Mouse (Mus musculus) urinary bladder, postnatal 14 days (tissue): ENCODE measurements around the gene Ccdc146.
"Not testable (repeated sequence)": the region's sequence is repeated elsewhere in the genome, so short reads cannot be mapped to it uniquely, and the experiment has no call there.

Source experiments
- DNase-seq: peaks from one replicate; pipeline ENCODE4 v3.0.0; 2021; ENCODE audit warnings: low spot score

Ccdc146 gene

DNA sequence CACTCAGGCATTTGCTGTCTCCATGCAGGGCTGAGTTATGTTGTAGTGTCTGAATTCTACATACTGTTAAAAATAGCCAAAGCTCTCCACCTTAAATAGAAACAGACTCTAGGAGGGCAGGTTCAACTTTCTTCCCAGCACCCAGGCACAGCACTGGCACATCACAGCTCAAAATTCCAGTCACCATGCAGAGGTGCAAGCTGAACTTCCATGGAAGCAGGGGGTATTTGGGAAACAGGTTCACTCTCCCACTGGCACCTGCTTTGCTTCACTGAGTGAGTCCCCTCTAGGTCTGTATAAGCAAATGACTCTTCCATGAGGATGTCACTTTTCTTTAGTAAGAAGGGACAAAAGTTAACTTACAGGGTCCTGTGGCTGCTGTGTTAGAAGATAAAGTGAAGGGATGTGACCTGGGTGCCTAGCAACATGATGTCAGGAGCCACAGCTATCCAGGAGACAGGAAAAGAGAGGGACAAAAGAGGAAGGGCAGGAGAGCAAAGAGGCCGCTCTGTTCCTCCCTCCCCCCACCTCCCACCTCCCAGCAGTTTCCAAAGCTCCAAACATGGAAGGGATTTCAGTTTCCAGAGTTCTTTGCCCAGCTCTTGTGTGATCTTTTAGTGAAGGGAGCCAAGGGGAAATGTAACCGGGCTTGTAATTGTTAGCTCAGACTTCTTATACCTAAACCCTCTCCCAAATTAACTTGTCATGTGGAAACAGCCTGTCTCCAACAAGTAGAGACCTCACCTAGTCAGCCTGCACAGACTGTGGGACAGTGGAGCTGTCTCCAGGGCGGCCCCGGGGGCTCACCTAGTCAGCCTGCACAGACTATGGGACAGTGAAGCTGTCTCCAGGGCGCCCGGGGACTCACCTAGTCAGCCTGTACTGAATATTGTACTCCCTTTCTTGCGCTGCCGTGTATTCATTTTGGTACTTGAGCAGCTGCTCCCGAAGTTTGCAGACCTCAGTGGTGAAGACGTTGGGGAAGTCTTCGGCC, 94.5 kb downstream of the Ccdc146 start:
- DNase-seq: no peak

DNA sequence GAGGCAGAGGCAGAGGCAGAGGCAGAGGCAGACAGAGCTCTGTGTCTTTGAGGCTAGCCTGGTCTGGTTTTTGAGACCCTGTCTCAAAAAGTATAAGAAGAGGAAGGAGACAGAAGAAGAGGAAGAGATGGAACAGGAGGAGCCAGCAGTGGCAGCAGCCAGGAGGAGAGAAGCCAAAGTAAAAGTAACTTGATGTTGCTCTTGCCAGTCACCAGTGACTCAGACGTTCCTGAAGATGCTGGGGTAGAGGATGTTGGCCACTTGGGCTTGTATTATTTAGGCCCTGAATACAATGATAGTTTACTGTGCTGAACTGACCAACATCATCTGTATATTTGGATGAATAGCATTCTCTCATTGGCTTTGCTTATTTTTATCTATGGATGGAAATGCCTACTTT, 95.9 kb downstream of the Ccdc146 start:
- DNase-seq: no peak

DNA sequence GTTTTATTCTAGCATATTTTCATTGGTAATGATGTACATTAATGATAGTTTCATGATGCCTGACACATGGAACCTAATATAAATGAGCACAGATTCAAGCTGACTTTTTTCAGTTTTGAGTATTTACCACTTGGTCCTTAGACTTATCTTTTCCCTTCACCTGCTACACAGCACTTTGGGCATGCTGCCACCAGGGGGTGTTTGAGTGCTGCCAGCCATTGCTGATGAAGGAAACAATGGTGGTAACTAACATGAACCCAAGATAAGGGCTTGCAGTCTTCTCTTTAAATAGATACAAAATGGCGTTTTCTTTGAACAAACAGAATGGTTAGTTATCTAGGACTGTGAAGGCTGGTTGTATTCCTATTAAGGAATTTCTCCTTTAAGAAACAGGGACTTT, 98.0 kb downstream of the Ccdc146 start:
- peak; percentile 52 for DNase-seq

DNA sequence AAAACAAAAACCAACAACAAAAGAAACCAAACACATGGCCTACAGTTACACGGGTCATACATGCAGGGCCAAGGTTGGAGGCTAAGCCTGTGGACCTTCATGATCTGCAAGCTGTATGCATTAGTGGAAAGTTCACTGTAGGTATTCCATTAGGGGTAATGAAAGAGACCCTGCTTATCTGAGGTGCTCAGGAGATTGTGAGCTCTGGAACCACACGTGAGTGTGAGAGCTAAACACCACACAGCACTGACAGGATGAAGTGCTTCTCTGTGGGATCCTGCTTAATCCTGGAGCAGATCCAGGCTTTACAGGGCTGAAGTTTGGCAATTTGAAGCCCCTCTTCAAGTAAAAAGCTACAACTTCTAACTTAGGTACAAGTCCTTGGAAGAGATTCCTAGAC, 104.3 kb downstream of the Ccdc146 start:
- no peak for DNase-seq

DNA sequence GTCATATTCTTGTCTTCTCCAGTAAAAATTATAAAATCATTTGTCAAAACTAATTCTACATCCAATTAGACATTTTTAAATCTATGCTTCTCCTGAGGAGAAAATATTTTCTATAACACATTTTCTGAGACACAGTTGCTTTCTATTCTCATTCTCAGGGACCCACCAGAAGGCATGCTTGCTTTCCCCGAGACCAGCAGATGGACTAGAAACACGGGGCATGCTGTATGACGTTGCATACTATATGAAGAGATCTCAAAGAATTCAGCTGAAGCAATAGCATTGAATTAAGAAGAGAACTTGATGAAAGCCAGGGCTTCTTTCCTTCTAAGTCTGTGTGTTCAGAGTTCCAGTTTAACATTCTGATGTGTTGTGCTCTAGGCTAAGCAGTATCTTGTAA, 109.8 kb downstream of the Ccdc146 start:
- DNase-seq: no peak

DNA sequence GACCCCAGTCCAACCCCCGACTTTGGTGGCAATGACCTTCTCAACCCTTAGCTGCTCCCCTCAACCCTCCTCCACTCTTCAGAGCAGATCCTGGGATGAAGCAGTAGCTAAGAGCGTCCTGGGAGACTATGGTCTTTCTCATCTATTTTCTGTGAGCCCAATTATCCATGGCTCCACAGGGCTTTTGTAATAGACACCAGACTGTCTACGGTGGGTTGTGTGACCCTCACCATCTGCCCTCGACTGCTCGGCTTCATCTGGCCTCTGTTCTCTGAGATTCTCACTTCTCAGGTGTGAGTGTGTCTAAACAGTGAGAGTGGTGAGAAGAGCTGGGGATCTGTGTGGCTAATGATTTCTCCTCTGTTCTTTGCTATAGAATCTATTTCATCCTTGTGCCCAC, 117.3 kb downstream of the Ccdc146 start:
- DNase-seq: no peak

DNA sequence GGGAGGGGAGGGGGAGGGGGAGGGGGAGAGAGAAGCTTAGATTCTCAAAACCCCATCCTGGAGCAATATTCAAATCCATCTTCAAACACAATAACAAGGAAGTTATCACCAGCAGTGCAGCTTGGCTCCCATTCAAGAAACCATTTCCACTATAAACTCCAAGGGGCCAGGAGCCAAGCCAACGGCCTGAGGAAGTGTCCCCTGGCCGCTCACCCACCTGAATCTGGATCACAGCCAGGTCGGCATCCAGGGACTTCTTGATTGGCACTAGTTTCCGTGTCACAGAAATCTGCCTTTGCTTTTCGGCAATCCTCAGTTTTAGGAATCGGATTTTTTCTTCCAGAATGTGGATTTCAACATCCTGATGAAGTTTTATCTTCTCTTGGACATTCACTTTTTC, 123.5 kb downstream of the Ccdc146 start:
- DNase-seq: peak; percentile 51

DNA sequence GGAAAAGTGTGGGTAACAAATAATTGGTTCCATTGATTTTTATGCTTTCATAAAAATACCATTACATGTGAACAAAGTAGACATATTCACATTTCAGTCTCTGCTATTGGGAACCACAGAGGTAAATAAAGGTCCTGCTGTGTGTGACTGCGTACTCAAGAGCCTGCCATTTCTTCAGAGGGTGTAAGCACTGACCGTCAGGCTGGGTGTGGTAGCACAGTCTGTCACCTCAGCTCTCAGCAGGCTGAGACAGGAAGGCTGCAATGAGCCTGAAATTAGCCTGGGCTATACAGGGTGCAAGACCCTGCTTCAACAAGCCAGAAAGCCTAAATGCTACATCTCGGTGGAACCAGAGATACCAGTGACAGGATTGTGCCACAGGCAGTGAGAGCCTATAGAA, 124.4 kb downstream of the Ccdc146 start:
- DNase-seq: no peak

DNA sequence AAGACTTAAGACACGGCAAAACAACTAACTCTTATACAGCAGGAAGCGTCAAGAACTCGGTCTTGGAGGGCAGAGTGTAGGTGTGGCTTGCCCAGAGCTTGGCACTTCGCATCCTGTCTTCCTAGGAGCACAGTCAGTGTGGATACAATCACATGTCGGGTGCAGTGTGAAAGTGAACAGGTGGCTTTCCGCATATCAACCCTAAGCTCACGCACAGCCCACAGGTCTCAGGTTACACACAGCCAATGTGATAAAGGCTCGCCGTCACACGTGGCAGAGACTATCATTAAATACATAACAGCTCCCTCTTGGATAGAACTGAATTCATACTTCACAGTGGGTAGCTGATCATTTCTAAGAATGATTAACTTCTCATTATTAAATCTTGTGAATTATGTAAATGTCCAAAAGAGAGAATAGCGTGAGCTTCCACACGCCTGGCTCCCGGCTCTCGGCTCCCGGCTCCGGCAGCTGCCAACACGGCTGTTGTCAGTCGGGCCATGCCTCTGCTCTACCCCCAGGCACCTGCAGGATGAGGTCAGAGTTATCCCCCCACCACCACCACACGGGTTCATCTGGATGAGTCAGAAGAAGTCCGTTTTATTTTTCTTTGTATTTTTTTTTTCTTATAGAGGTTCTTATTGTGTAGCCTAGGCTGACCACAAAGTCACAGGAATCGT, 125.3 kb downstream of the Ccdc146 start:
- DNase-seq: no peak

DNA sequence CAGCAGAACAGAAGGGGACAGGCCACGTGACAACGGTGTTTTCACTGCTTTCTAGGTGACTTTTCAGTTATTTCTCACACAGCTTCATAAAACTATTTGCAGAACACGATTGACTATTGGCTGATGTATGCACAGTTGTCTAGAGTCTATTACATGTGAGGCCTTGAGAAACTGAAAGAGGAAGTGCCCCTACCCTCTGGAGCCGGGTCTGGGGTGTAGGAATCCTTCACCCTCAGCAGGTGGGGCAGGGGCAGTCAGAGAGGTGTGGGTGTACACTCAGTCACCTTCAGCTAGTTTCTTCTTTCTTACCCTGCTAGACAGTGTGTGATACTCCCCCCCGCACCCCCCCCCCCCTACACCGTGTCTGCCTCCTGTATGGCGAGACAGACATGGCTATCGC, 128.8 kb downstream of the Ccdc146 start:
- no peak for DNase-seq

DNA sequence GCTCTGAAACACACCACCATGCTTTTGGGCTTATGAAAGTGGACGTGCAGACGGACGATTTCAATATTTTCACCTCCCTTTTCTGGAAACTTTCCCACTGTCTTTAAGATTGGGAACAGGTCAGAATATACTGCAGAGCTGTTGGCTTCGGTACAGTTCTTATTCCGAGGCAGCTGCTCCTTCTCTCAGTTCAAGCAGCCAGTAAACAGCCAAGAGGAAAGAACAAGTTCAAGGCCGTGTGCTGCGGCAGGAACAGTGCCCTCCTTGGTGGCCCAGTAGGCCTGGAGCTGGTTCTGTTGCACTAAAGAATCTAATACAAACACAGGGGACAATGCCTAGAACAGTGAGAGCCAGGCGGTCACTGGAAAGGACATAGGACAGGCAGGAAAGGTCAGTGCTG, 133.9 kb downstream of the Ccdc146 start:
- no peak for DNase-seq

DNA sequence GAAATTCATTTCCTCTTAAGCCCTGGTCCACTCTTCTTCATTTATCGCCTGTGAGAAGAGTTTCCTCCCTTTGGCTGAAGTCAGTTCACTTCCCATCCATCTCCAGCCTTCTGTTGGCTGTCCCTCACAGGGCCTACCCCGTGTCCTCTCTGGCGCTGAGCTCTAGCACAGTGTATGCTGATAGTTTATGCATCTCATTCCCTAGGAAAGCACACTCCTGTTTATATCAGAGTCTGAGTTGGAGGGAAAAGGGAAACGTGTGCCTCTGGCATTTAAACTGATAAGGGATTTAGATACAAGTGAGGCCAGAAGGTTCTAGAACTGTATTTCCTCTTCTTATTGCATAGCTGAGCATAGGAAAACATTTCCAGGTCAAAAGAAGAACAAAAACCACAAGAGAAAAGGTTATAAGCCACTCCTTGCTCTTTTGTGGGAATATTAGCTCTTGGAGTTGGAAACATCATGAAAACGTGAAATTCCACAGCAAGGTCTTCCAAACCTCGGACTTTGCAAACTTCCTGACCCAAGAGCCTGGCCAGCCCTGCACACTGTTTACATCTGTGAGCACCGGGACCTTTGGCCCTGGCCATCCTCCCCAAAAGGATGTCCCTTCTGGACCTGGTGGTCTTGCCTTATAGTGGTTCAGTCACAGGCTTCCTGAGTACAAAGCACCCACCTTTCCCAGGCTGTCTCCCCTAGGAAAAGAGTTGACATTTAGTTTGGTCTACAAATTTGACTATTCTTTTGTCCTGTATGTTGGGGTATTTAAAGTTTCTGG, 135.6 kb downstream of the Ccdc146 start:
- DNase-seq: no peak

DNA sequence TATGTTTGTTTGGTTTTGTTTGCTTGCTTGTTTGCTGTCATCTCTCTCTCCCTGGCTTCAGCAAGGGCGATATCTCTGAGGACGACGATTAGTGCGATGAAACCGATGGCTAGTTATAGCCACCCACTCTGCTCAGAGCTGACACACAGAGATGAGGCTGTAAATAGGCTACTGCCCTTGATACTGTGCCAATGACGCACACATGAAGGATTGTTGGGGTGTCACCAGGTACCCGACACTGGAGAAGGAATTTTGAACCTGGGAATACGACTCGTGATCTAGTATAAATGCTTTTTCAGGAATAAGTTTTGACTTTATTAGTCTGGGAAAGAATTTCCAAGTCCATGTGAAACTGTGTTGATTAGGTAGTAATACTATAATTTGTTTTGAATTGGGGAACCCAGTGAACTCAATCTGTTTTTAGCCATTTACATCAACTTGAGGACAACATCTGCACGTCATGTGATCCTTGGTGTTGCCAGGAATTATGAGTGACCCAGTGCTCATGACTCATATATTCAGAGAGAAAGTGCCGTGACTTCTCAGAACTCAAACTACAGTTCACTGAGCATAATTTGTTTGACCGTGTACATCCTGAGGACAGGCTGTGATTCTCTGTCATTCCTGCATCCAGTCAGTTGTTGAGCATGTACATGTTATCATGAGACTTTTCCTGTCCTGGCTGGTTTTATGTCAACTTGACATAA, 141.0 kb downstream of the Ccdc146 start:
- DNase-seq: no peak

DNA sequence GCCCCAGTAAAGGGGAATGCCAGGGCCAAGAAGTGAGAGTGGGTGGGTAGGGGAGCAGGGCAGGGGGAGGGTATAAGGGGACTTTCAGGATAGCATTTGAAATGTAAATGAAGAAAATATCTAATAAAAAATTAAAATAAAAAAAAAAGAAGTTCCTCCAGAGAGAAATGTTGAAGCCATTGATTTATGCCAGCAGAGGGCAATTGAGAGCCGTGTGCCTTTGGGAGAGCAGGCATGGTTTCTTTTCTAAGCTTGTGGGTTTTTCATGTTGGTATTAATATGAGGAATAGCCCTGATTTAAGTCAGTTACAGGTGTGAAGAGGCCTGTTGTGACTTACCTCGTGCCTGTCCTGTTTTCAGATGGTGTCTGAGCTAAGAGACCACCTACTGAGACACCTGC, 146.8 kb downstream of the Ccdc146 start:
- not testable (repeated sequence) for DNase-seq

DNA sequence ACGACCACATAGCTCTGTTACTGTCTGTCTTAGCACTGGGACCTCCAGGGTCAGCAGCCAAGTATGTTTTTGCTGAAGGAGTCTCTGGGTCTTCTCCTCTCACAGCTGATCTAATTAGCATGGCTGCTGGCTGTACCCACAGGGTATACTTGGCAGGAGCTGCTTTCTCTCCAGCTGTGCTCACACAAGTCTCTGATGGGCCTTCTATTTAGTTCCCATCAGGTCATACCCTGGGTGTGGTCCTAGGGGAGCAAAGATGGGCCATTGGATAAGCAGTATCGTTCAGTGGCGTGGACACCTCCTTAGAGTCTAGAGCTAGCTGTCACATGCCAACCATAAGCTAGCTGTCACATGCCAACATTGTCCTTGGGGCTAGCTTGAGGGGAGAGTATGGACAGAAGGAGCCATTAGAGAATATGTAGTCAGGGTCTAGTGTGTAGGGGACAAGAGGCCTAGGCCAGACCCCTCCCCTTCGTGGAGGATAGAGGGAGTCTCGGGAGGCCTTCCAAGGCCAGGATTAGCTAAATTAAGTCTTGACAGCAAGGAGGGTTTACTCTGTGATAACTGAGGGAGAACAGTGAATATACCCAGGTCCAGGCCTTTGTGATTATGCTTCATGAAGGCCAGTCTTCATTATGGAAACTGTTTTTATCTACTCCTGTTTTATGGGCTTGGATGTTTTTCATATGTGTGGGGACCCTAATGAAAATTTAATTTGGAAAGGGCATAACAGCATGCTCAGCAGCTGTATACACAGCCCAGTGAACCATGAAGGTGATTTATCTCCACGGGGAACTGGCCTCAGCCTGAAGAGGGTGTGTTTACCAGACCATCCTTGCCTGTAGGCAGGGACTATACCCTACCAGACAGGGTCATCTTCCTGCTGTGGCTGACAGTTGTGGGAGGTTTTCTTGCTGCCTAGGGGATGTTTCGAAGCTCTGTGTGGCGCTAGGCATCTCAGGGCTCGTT, 152.8 kb downstream of the Ccdc146 start:
- DNase-seq: no peak

DNA sequence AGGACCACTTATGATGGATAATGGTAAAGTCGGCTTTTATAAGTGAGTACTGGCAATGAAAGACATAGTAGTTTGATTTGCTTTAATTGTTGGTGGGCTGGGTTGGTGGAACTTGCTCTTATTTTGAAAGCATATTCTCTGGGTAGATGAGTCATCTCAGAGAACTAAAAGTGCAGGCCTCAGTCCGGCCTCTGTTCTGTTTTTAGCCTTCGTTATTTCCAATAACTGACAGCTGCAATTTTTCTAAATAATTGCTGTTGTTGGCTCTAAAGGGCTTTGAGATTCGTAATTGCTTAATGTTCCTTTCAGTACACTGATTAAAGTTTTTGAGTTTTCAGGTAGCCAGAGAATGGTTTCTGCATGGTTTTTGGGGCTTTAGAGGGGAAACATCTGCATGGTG, 153.7 kb downstream of the Ccdc146 start:
- DNase-seq: no peak

DNA sequence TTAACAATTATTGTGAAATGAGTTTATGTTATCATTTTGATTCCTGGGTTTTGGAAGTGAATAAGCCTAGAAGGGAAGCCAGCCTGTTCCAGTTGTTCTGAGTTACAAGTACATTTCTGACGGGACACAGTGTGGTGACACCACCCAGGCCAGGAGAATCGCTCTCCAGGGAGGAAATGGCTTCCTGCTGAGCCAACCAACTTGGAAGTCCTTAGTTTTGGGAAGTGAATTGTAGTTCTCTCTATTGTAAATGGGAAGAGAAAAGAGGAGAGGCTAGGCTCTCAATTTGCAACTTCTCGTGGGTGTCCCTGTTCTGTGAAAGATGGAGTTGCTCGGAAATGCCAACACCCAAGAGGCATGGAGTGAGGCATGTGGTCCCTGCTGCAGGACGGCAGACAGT, 155.0 kb downstream of the Ccdc146 start:
- DNase-seq: no peak

DNA sequence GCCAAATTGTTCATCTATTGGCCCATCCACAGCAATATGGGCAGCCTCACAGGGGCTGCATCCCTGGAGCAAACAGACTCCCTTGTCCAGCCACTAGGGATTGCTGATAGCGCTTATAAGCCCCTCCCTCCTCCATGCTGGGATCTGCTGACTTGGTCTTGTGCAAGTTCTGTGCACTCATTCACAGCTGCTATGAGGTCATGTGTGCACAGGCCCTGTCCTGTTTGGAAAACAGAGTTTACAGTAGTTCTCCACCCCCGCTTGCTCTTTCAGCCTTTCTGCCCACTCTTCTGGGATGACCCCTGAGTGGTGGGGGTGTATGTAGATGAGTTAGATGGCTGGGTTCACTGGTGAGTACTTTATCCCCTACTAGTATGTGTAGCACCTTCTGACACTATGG, 157.4 kb downstream of the Ccdc146 start:
- DNase-seq: no peak

DNA sequence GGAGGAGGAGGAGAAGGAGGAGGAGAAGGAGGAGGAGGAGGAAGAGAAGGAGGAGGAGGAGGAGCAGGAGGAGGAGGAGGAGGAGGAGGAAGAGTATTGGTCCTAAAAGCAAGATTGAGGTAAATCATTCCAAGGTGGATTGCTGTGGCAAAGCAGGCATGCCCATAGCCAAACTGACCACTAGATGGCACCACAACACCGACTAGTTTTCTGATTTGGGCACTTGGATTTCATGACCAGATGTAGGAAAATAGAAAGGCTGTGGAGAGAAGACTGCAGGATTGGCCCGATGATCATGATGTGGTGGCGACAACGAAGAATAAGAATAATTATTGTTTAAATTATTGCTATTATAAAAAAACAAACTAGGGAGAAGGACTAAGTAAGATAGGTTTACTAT, 159.4 kb downstream of the Ccdc146 start:
- DNase-seq: peak; percentile 84

DNA sequence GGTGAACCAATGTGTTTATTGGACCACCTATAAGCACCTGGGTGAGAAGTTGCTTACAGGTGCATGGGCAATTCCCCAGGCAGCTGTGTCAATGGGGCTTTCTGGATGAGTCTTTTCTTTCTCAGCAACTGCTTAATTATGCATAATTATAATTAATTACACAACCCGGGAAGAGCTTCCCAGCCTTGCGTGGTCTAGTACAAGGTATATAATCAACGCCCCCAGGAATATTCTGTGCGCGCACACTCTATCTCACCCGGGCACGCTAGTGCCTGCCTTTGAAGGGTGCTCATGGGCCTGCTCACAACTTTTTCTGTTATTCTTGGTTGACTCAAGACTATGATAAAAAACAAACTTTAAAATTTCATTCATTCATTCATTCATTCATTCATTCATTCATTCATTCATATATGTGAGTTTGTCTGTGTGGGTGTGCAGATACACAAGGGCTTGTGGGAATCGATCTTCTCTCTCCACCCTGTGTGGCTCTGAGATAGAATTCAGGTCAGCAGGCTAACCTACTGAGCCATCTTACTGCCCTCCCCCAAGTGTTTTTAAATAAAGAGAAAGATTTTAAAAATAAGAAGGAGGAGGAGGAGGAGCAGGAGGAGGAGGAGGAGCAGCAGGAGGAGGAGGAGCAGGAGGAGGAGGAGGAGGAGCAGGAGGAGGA, 160.0 kb downstream of the Ccdc146 start:
- no peak for DNase-seq
